Mouse (Mus musculus) hindbrain, embryonic 11.5 days (tissue): ENCODE results near the gene Mllt10. TPM values are rescaled to one million over a fixed set of nuclear protein-coding genes. Genes with fewer than 3 reads are reported as not detected.
A peak's percentile ranks its signal among the peaks of the same experiment; 100 is the strongest.

Source experiments
- ATAC-seq: fragments of 200-750 bp; cut with Nextera tagmentation; 2 replicates; pipeline ENCODE4 v1.8.0; 2017; ENCODE audit warnings: mild to moderate bottlenecking, moderate TSS enrichment, moderate library complexity; ENCODE audit not compliant: low FRiP score
- DNase-seq: peaks from one replicate; pipeline ENCODE4 v3.0.0-alpha.2; 2015; ENCODE audit warnings: low spot score
- H3K27ac ChIP-seq: fragments of 300-500 bp; sonication (generic); 2 replicates; pipeline ENCODE4 v1.5.1; 2014; ENCODE audit warnings: mild to moderate bottlenecking, low read depth, low read length
- H3K27me3 ChIP-seq: fragments of 300-500 bp; sonication (generic); 2 replicates; pipeline ENCODE4 v1.6.1; 2014; ENCODE audit warnings: mild to moderate bottlenecking, low read length, moderate library complexity, mixed read lengths; ENCODE audit not compliant: control insufficient read depth, insufficient read depth
- H3K36me3 ChIP-seq: fragments of 300-500 bp; sonication (generic); 2 replicates; pipeline ENCODE4 v1.6.1; 2014; ENCODE audit warnings: mild to moderate bottlenecking, low read length, moderate library complexity, mixed read lengths; ENCODE audit not compliant: control insufficient read depth, insufficient read depth
- H3K4me1 ChIP-seq: fragments of 300-500 bp; sonication (generic); replicated peaks from 2 replicates; pipeline ENCODE4 v1.6.1; 2014; ENCODE audit warnings: low read length, mixed read lengths; ENCODE audit not compliant: control insufficient read depth, insufficient read depth
- H3K4me2 ChIP-seq: fragments of 300-500 bp; sonication (generic); replicated peaks from 2 replicates; pipeline ENCODE4 v1.6.1; 2014; ENCODE audit warnings: mild to moderate bottlenecking, low read depth, low read length
- H3K4me3 ChIP-seq: fragments of 300-500 bp; sonication (generic); 2 replicates; pipeline ENCODE4 v1.5.1; 2014; ENCODE audit warnings: low read depth, low read length
- H3K9ac ChIP-seq: fragments of 300-500 bp; sonication (generic); 2 replicates; pipeline ENCODE4 v1.6.1; 2014; ENCODE audit warnings: low read depth, low read length
- H3K9me3 ChIP-seq: fragments of 300-500 bp; sonication (generic); 2 replicates; pipeline ENCODE4 v1.6.1; 2016; ENCODE audit warnings: low read length; ENCODE audit not compliant: control insufficient read depth
- WGBS: fragments of 180-500 bp; shearing (Covaris S2); extraction: QIAGEN DNeasy Blood & Tissue Kit; methylation state at CpG from one replicate; pipeline ENCODE4 v1.1.7; 2014; 5-methylcytosine and 5-hydroxymethylcytosine counted together
- polyA plus RNA-seq: library from polyadenylated mRNA; unstranded; fragments of >200 nt; fragmentation: Nextera tagmentation; extraction: Ambion mirVana; gene quantifications from 2 replicates; pipeline ENCODE4 v1.2.1, GENCODE M21; 2014

The Mllt10 gene
- polyA plus RNA-seq, 1 experiment from 2014 or later, result 62.2 TPM

- Histone ChIP-seq H3K27ac (peak overlapping the region; percentile 100), H3K4me1 (no peaks in the 10 kb centered on the region), H3K9me3 (no peaks in the 10 kb centered on the region), H3K4me3 (peak overlapping the region; percentile 70), H3K36me3 (no peaks in the 10 kb centered on the region), H3K4me2 (peak overlapping the region; percentile 80), H3K9ac (peak overlapping the region; percentile 99), H3K27me3 (no peaks in the 10 kb centered on the region)
- ATAC-seq, result no peak
- no peak for DNase-seq
- WGBS, result 1% methylated on average over 14 of the region's 14 CpGs
These were observed 29.3 kb upstream of the Mllt10 start for GRCm38 (mm10) chr2:18025781-18026115.

GRCm38 (mm10) chr2:18026116-18026947 is 28.7 kb upstream of the Mllt10 start:
- no peaks in the 10 kb centered on the region for H3K4me1 ChIP-seq
- peak; percentile 78 for DNase-seq

GRCm38 (mm10) chr2:18027448-18028139 is 27.4 kb upstream of the Mllt10 start:
- Histone ChIP-seq H3K27me3 (no peaks in the 10 kb centered on the region), H3K4me1 (peaks cover 6% of the 10 kb centered on the region; the same call in 1 of the 2 replicates), H3K36me3 (no peaks in the 10 kb centered on the region), H3K9me3 (no peaks in the 10 kb centered on the region), H3K27ac (peak overlapping the region; percentile 100), H3K4me3 (peak overlapping the region; percentile 70), H3K9ac (peak overlapping the region; percentile 99), H3K4me2 (peak overlapping the region; percentile 80)
- DNase-seq (peak; percentile 99), ATAC-seq (peak; percentile 87)
- WGBS, result 2% methylated on average over 41 of the region's 44 CpGs

More at GRCm38 (mm10) chr2:18026116-18026947, 28.7 kb upstream of the Mllt10 start:
- H3K27ac ChIP-seq, result peak overlapping the region; percentile 100
- H3K27me3 ChIP-seq, result no peaks in the 10 kb centered on the region
- H3K9ac ChIP-seq, result peak overlapping the region; percentile 99
- peak overlapping the region; percentile 70 for H3K4me3 ChIP-seq
- no peaks in the 10 kb centered on the region for H3K9me3 ChIP-seq
- ATAC-seq, result peak; percentile 31
- H3K4me2 ChIP-seq, result peak overlapping the region; percentile 80
- H3K36me3 ChIP-seq, result no peaks in the 10 kb centered on the region
- WGBS, result under 1% methylated on average over 44 of the region's 44 CpGs

- H3K9me3 ChIP-seq, result no peaks in the 10 kb centered on the region
- H3K9ac ChIP-seq, result peak overlapping the region; percentile 99
- peak; percentile 65 for ATAC-seq
- no peaks in the 10 kb centered on the region for H3K36me3 ChIP-seq
- under 1% methylated on average over 61 of the region's 61 CpGs for WGBS
- H3K4me2 ChIP-seq, result peak overlapping the region; percentile 80
- H3K4me3 ChIP-seq, result peak overlapping the region; percentile 70
- peaks cover 14% of the 10 kb centered on the region for H3K4me1 ChIP-seq
- DNase-seq, result peak; percentile 84
- no peaks in the 10 kb centered on the region for H3K27me3 ChIP-seq
- H3K27ac ChIP-seq, result peak overlapping the region; percentile 100
These were observed 26.7 kb upstream of the Mllt10 start for GRCm38 (mm10) chr2:18028140-18029021.

GRCm38 (mm10) chr2:18029656-18030055 is 25.4 kb upstream of the Mllt10 start:
- Histone ChIP-seq H3K36me3 (no peaks in the 10 kb centered on the region), H3K4me3 (no peak overlapping the region), H3K27ac (peak overlapping the region; percentile 3; the same call in 1 of the 2 replicates), H3K9ac (peak overlapping the region; percentile 16; the same call in 1 of the 2 replicates), H3K4me2 (peak overlapping the region; percentile 22; the same call in 1 of the 2 replicates), H3K27me3 (no peaks in the 10 kb centered on the region), H3K4me1 (peaks cover 15% of the 10 kb centered on the region), H3K9me3 (no peaks in the 10 kb centered on the region)
- 47% methylated on average over 7 of the region's 7 CpGs for WGBS
- ATAC-seq, result no peak
- peak; percentile 45 for DNase-seq

- Histone ChIP-seq H3K4me3 (peak overlapping the region; percentile 42), H3K36me3 (no peaks in the 10 kb centered on the region), H3K9me3 (no peaks in the 10 kb centered on the region), H3K4me1 (peaks cover 15% of the 10 kb centered on the region), H3K27ac (peak overlapping the region; percentile 82), H3K9ac (peak overlapping the region; percentile 12; the same call in 1 of the 2 replicates), H3K27me3 (no peaks in the 10 kb centered on the region), H3K4me2 (peak overlapping the region; percentile 97)
- 9% methylated on average over 8 of the region's 8 CpGs for WGBS
- ATAC-seq, result no peak
- peak; percentile 75 for DNase-seq
These were observed 24.5 kb upstream of the Mllt10 start for GRCm38 (mm10) chr2:18030581-18030980.

GRCm38 (mm10) chr2:18031271-18031821 is 23.7 kb upstream of the Mllt10 start:
- Histone ChIP-seq H3K27me3 (no peaks in the 10 kb centered on the region), H3K9ac (peak overlapping the region; percentile 94), H3K36me3 (no peaks in the 10 kb centered on the region), H3K4me1 (peaks cover 15% of the 10 kb centered on the region), H3K9me3 (no peaks in the 10 kb centered on the region), H3K4me2 (peak overlapping the region; percentile 97), H3K4me3 (peak overlapping the region; percentile 42), H3K27ac (peak overlapping the region; percentile 82)
- WGBS, result under 1% methylated on average over 26 of the region's 26 CpGs
- no peak for ATAC-seq
- peak; percentile 73 for DNase-seq
